Mouse (Mus musculus) cerebellum, adult 11-12 months (tissue): Measurements from ENCODE around the gene Dync1i1.
A peak's percentile ranks its signal among the peaks of the same experiment; 100 is the strongest.

Source experiments
- DNase-seq: peaks from one replicate; pipeline ENCODE4 v3.0.0; 2022

Gene Dync1i1

GRCm38 (mm10) chr6:5775461-5775860, 50.0 kb downstream of the Dync1i1 start:
- DNase-seq, result peak; percentile 50

- DNase-seq, result no peak
These were observed 56.3 kb downstream of the Dync1i1 start for GRCm38 (mm10) chr6:5781752-5782151.

- DNase-seq, result no peak
These were observed 58.4 kb downstream of the Dync1i1 start for GRCm38 (mm10) chr6:5783830-5784229.

- DNase-seq, result no peak
These were observed 65.2 kb downstream of the Dync1i1 start for GRCm38 (mm10) chr6:5790607-5791006.

- DNase-seq, result no peak
These were observed 68.8 kb downstream of the Dync1i1 start for GRCm38 (mm10) chr6:5794106-5794753.

GRCm38 (mm10) chr6:5795314-5795713, 69.9 kb downstream of the Dync1i1 start:
- no peak for DNase-seq

GRCm38 (mm10) chr6:5802124-5802839, 76.8 kb downstream of the Dync1i1 start:
- DNase-seq, result no peak

- DNase-seq, result peak; percentile 37
These were observed 77.5 kb downstream of the Dync1i1 start for GRCm38 (mm10) chr6:5802840-5803491.

GRCm38 (mm10) chr6:5808008-5808421, 82.6 kb downstream of the Dync1i1 start:
- no peak for DNase-seq

GRCm38 (mm10) chr6:5812076-5812475, 86.6 kb downstream of the Dync1i1 start:
- no peak for DNase-seq

- no peak for DNase-seq
These were observed 94.2 kb downstream of the Dync1i1 start for GRCm38 (mm10) chr6:5819674-5820073.

- no peak for DNase-seq
These were observed 100.0 kb downstream of the Dync1i1 start for GRCm38 (mm10) chr6:5825461-5825860.

GRCm38 (mm10) chr6:5827064-5827463, 101.6 kb downstream of the Dync1i1 start:
- DNase-seq, result no peak

GRCm38 (mm10) chr6:5828409-5828974, 103.1 kb downstream of the Dync1i1 start:
- DNase-seq, result no peak

GRCm38 (mm10) chr6:5829148-5829547, 103.7 kb downstream of the Dync1i1 start:
- DNase-seq, result no peak

GRCm38 (mm10) chr6:5830717-5831116, 105.3 kb downstream of the Dync1i1 start:
- no peak for DNase-seq

GRCm38 (mm10) chr6:5831233-5831632, 105.8 kb downstream of the Dync1i1 start:
- no peak for DNase-seq

GRCm38 (mm10) chr6:5832838-5833237, 107.4 kb downstream of the Dync1i1 start:
- peak; percentile 29 for DNase-seq

GRCm38 (mm10) chr6:5842466-5842865, 117.0 kb downstream of the Dync1i1 start:
- no peak for DNase-seq

GRCm38 (mm10) chr6:5846154-5846553, 120.7 kb downstream of the Dync1i1 start:
- DNase-seq, result no peak

GRCm38 (mm10) chr6:5854048-5854836, 128.8 kb downstream of the Dync1i1 start:
- peak; percentile 35 for DNase-seq

GRCm38 (mm10) chr6:5855526-5855925, 130.1 kb downstream of the Dync1i1 start:
- DNase-seq, result peak; percentile 16

GRCm38 (mm10) chr6:5858371-5858770, 132.9 kb downstream of the Dync1i1 start:
- DNase-seq, result no peak
